Mouse (Mus musculus) right cerebral cortex, postnatal 25 days (tissue): ENCODE results near the gene Car8.

Experiments used
- DNase-seq: peaks from one replicate; pipeline ENCODE4 v3.0.0; 2022

Gene Car8

GRCm38 (mm10) chr4:8238560-8239305 lies at the start of gene Car8:
TSS of gene Car8 (minus strand) at chr4:8239041.
- peak; percentile 25 for DNase-seq

- DNase-seq = no peak
Observed at GRCm38 (mm10) chr4:8284934-8285333, 46.1 kb upstream of the Car8 start.

- DNase-seq = no peak
Observed at GRCm38 (mm10) chr4:8278159-8278558, 39.3 kb upstream of the Car8 start.

GRCm38 (mm10) chr4:8249805-8250204 lies 11.0 kb upstream of the Car8 start:
- DNase-seq = no peak

- DNase-seq = no peak
Observed at GRCm38 (mm10) chr4:8245495-8246063, 6.7 kb upstream of the Car8 start.

GRCm38 (mm10) chr4:8245062-8245461 lies 6.2 kb upstream of the Car8 start:
- no peak for DNase-seq

- DNase-seq = no peak
Observed at GRCm38 (mm10) chr4:8239699-8240098, 858 bp upstream of the Car8 start.

- DNase-seq = no peak
Observed at GRCm38 (mm10) chr4:8239306-8239670, 447 bp upstream of the Car8 start.

GRCm38 (mm10) chr4:8232393-8233111 lies 6.3 kb downstream of the Car8 start:
- no peak for DNase-seq

- no peak for DNase-seq
Observed at GRCm38 (mm10) chr4:8231291-8231871, 7.5 kb downstream of the Car8 start.

GRCm38 (mm10) chr4:8229661-8230298 lies 9.1 kb downstream of the Car8 start:
- DNase-seq = no peak

GRCm38 (mm10) chr4:8218941-8219340 lies 19.9 kb downstream of the Car8 start:
- DNase-seq = no peak

- DNase-seq = no peak
Observed at GRCm38 (mm10) chr4:8218004-8218403, 20.8 kb downstream of the Car8 start.

GRCm38 (mm10) chr4:8217272-8217671 lies 21.6 kb downstream of the Car8 start:
- no peak for DNase-seq

GRCm38 (mm10) chr4:8216551-8216950 lies 22.3 kb downstream of the Car8 start:
- no peak for DNase-seq

GRCm38 (mm10) chr4:8213661-8214060 lies 25.2 kb downstream of the Car8 start:
- DNase-seq = no peak

GRCm38 (mm10) chr4:8212873-8213569 lies 25.8 kb downstream of the Car8 start:
- DNase-seq = no peak

- no peak for DNase-seq
Observed at GRCm38 (mm10) chr4:8210452-8210851, 28.4 kb downstream of the Car8 start.

- DNase-seq = no peak
Observed at GRCm38 (mm10) chr4:8207924-8208323, 30.9 kb downstream of the Car8 start.

GRCm38 (mm10) chr4:8206918-8207573 lies 31.8 kb downstream of the Car8 start:
- no peak for DNase-seq

GRCm38 (mm10) chr4:8205089-8205649 lies 33.7 kb downstream of the Car8 start:
- DNase-seq = no peak

- no peak for DNase-seq
Observed at GRCm38 (mm10) chr4:8203367-8203766, 35.5 kb downstream of the Car8 start.
